Mouse (Mus musculus) layer of hippocampus, adult 18-20 months (tissue): Measurements from ENCODE around the gene Phf7. TPM values are rescaled to one million over a fixed set of nuclear protein-coding genes. Genes with fewer than 3 reads are reported as not detected.

ENCODE experiments used
- DNase-seq, 2 experiments: peaks; one replicate each; pipeline ENCODE4 v3.0.0; 2022; ENCODE audit warnings: low spot score in 2 of 2
- total RNA-seq, 2 experiments: library from RNA; stranded (reverse); gene quantifications; 2 replicates each; pipeline ENCODE4 v1.2.3; 2021

Gene Phf7
- total RNA-seq, 2 experiments from 2014 or later = 3.7 to 3.8 TPM

GRCm38 (mm10) chr14:31233070-31233995 lies 17.8 kb downstream of the Phf7 start:
- DNase-seq = no peak

- no peak for DNase-seq
These were observed 18.6 kb downstream of the Phf7 start for GRCm38 (mm10) chr14:31232404-31233069.

GRCm38 (mm10) chr14:31230442-31230841 lies 20.7 kb downstream of the Phf7 start:
- DNase-seq = no peak

DNA sequence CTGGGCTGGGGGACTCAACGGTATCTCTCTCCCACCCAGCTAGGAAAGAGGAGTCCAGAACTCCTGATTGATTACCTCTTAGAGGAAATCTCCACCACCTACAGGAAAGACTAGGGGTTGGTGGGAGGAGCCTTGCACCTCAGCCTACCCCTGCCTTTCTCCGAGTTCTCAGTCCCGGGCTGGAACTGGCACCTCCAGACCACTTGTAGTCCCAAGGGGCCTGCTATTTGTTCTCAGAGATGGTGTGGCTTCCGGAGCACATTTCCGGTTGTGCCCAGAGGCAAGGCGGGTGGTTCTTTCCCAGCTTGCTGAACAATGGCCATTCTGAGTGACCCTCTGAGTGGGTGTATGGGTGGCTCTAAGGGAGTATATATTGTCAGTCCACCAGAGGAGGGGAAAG lies 22.9 kb downstream of the Phf7 start:
- no peak for DNase-seq

- DNase-seq = peak; percentile 64 to 70
These were observed 24.1 kb downstream of the Phf7 start for GRCm38 (mm10) chr14:31226978-31227377.

- DNase-seq = no peak
These were observed 33.5 kb downstream of the Phf7 start, which contains the start of gene Sema3g for GRCm38 (mm10) chr14:31217666-31218065. Sema3g (plus strand) TSS chr14:31217860.

DNA sequence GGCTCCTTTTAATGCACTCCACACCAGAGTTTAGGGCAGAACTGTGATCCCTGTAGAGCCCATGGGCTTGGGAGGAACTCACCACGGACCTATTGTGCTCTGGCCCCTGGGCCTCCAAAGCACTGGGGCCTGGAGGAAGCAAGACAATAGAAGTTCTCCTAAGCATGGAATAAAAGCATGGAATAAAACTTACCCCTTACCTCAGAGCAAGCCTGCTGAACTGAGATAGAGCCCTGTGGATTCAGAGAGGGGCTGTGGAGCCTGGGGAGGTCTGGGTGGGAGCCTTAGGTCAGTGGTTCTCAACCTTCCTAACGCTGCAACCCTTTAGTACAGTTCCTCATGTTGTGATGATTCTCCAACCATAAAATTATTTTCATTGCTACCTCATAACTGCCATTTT lies 34.3 kb downstream of the Phf7 start, which contains the start of gene Nisch:
Gene Nisch (minus strand): TSS at position 101 of the 400 bp plus-strand sequence.
- DNase-seq = no peak

GRCm38 (mm10) chr14:31215157-31216002 lies 35.7 kb downstream of the Phf7 start:
- peak in 1 of 2 experiments; percentile 74 for DNase-seq

DNA sequence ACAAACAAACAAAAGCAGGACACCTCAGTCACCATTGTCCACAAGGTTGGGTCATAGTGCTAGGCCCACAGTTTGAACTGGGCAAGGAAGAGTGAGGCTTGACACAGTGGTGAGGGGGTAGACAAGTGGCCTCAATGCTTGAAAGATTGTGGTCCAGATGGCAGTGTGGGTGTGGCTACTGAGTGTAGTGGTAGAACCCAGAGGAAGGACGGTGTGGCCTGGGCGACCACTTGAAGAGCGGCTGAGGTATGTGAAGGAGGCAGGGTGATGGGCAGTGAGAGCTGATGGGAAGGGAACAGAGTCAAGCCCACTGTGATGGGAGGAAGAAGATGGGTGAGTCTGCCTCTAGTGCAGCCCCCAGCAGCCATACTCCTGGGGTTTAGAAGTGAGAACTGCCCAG lies 36.4 kb downstream of the Phf7 start:
- no peak for DNase-seq

GRCm38 (mm10) chr14:31213868-31214267 lies 37.2 kb downstream of the Phf7 start:
- DNase-seq = no peak

DNA sequence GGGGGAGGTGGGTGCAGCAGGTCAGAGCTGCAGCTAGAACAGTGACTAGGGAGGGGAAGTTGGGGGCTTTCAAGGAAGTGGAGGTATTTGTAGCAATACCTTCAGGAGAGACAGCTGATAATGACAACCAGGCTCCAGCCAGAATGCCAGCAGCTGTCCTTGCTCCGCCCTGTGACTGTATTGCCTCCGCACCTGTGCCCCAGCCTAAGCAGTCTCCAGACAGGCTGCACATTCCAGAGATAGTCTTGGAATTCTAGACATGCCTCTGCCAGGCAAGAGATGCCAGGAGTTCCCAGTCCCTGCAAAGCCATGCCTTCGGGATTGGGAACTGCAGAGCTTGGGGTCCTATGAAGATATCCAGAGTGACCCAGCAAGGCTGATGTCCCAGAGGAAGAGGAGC lies 38.6 kb downstream of the Phf7 start:
- no peak for DNase-seq

GRCm38 (mm10) chr14:31211854-31212253 lies 39.3 kb downstream of the Phf7 start:
- no peak for DNase-seq

DNA sequence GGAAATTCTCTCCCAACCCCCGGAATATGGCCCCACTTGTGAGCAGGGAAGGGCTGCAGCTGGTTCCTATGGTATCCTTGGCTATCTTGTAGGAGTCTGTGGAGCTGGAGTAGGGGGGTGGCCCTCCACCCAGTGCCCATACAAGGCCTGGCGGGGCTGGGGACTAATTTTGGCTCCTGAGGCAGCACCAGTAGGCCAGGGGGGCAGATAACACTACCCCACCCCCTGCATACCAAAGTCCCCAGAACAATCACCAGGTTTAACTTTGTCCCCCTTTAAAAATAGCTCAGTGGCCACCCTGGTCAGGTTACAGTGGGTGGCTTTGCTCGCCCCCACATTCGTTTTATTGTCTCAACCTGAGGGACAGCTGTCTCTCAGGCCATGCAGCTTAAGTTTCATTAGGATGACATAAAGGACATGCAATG lies 42.0 kb downstream of the Phf7 start:
- no peak for DNase-seq

GRCm38 (mm10) chr14:31208084-31208483 lies 43.0 kb downstream of the Phf7 start, which contains the start of gene Tnnc1:
Tnnc1 (plus strand) TSS chr14:31208312.
- no peak for DNase-seq

DNA sequence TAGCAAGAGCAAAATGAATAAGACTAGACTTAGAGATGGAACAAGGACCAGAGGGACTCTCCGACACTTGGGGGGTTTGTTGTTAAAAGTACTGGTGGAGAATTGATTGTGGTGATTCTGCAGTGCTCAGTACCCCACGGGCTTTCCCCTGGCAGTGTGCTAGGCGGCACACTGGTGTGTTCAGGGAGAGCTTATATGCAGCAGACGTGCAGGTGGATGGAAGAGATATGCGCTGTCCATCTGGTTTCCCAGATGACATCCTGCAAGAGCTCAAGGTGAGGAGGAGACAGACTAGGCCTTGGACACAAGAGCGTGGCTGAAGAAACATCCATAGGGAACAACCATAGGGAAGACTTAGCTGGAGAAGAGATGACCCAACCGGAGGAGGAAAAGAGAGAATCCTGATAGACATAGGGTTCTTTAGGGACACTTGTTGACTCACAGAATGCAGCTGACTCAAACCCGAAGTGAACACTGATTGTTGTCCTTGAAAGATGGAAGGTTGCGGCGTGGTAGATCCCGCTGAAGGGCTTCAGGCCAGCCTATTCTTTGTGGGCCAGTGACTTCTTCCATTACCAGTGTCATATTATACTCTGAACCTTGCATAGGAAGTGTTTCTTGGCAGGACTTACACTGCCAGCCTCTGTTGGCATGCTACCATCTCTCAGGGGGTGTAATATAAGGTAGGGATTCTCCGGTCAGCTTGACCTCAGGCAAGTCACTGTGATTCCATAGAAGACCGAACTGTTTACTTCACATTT lies 43.9 kb downstream of the Phf7 start:
- no peak for DNase-seq

DNA sequence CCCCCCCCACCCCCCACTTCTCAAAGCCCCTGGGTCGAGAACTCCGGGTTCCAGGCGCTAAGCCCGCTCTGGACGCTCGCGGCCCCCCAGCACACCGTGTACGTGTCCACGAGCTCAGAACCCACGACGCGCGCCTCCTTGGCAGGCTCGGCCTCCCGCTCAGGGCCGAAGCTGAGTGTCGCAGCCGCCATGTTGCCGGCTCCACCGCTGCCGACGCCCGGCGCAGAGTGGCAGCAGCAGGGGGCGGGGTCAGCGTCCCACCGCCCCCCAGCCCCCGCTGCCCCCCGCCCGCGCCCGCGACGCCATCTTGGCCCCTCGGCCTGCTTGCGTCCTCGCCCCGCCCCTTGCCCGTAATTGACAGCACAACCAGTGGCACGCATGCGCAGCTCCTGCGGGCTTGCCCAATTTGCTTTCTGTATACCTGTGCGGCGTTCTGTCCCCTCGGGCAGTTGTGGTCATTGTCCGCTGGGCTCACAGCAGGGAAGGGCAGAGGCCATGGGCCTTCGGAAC lies 44.6 kb downstream of the Phf7 start:
- peak; percentile 88 to 96 for DNase-seq

DNA sequence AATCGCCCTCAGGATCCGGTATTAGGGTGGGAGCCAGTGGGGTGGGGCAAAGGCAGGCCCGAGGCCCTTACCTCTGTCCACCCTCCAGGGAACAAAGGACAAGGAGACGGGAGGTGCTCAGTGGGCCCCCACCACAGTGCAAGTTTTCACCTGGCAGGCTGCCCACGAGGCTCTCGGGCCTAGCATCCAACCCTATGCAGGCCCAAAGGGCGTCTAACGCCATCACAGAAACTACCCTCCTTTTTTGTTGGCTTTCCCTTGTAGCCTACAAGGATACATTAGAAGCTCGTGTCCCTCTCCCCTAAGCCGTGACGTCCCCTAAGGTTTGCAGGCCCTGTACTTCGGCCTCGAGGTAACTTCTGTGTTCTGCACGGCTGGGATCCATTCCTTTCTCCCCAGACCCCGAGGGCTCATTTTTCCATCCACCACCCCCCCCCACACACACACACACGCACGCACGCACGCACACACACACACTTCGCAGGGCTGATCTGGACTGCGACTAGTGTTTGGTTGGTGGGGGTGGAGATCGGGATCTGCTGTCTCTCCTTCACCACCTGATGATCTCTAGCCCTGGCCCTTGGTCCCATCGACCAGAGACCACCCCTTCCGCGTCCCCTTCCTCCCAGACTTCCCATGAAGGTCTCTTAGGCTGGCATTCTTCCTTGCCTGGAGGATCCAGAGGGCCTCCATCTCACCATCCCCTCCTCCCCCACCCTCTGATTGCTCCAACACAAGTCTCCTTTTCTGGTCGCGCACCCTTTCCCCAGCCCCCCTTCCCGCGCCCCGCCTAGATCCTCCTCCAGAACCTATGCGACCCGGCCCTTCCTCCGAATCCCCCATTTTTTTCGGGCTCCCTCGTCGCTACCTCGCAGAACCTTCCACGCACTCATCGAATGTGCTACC lies 45.3 kb downstream of the Phf7 start:
- peak in 1 of 2 experiments; percentile 50 for DNase-seq

DNA sequence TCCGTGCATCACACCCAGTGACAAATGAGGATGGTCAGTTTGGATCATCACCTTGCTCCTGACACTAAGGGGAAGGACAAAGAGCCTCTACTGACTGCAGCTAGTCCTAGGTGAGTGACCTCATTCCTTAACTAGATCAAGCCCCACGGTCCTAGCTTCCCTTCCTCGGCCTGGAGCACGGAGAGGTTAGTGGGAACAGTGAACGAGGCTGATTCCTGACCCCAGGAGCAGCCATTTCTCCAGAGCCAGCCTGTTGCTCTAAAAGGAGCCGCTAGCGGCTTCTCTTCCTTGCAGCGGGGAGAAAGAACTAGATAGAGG lies 45.9 kb downstream of the Phf7 start:
- no peak for DNase-seq

DNA sequence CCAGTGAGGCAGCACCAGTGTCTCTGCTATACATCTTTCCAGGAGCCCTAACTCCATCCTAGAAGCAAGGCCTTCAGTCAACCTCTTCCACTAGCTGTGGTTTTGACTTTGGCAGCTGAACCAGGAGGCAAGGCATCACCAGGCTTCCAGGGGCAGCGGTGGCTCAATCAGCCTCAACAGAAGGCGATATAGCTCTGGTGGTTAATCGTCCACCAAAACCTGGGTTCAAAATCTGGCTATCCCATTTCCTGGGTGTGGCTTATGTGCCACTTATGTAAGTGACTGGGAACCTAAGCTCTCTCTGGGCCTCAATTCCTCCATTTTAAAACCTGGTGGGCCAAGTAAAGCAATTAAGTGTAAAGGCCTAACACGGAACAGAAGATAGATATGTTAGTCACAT lies 46.3 kb downstream of the Phf7 start:
- no peak for DNase-seq
